Mouse (Mus musculus) heart, embryonic 11.5 days (tissue): ENCODE measurements around the gene Sept5. TPM values are rescaled to one million over a fixed set of nuclear protein-coding genes. Genes with fewer than 3 reads are reported as not detected.

Experiments
- ATAC-seq: fragments of 200-750 bp; cut with Nextera tagmentation; replicated peaks from 2 replicates; pipeline ENCODE4 v1.8.0; 2017; ENCODE audit warnings: moderate library complexity; ENCODE audit not compliant: insufficient number of reproducible peaks, low FRiP score, low TSS enrichment
- H3K27ac ChIP-seq: fragments of 300-500 bp; sonication (generic); 2 replicates; pipeline ENCODE4 v1.5.1; 2014; ENCODE audit warnings: mild to moderate bottlenecking, low read depth, low read length
- H3K27me3 ChIP-seq: fragments of 300-500 bp; sonication (generic); 2 replicates; pipeline ENCODE4 v1.6.1; 2014; ENCODE audit warnings: mild to moderate bottlenecking, low read length, mixed read lengths; ENCODE audit not compliant: control insufficient read depth, insufficient read depth
- H3K36me3 ChIP-seq: fragments of 300-500 bp; sonication (generic); 2 replicates; pipeline ENCODE4 v1.6.1; 2014; ENCODE audit warnings: mild to moderate bottlenecking, low read length, moderate library complexity, mixed read lengths; ENCODE audit not compliant: control insufficient read depth, insufficient read depth
- H3K4me1 ChIP-seq: fragments of 300-500 bp; sonication (generic); 2 replicates; pipeline ENCODE4 v1.6.1; 2014; ENCODE audit warnings: low read length; ENCODE audit not compliant: control insufficient read depth, insufficient read depth
- H3K4me2 ChIP-seq: fragments of 300-500 bp; sonication (generic); 2 replicates; pipeline ENCODE4 v1.6.1; 2014; ENCODE audit warnings: mild to moderate bottlenecking, moderate library complexity
- H3K4me3 ChIP-seq: fragments of 300-500 bp; sonication (generic); 2 replicates; pipeline ENCODE4 v1.5.1; 2014; ENCODE audit warnings: low read depth, low read length
- H3K9ac ChIP-seq: fragments of 300-500 bp; sonication (generic); 2 replicates; pipeline ENCODE4 v1.6.1; 2014; ENCODE audit warnings: mild to moderate bottlenecking, low read depth, low read length, moderate library complexity
- H3K9me3 ChIP-seq: fragments of 300-500 bp; sonication (generic); replicated peaks from 2 replicates; pipeline ENCODE4 v1.6.1; 2016; ENCODE audit warnings: low read length; ENCODE audit not compliant: control insufficient read depth
- WGBS: fragments of 180-500 bp; shearing (Covaris S2); extraction: QIAGEN DNeasy Blood & Tissue Kit; methylation state at CpG from one replicate; pipeline ENCODE4 v1.1.7; 2014; ENCODE audit not compliant: insufficient replicate concordance; 5-methylcytosine and 5-hydroxymethylcytosine counted together
- polyA plus RNA-seq: library from polyadenylated mRNA; unstranded; fragments of >200 nt; fragmentation: Nextera tagmentation; extraction: Ambion mirVana; gene quantifications from 2 replicates; pipeline ENCODE4 v1.2.1, GENCODE M21; 2014

Sept5 gene
- polyA plus RNA-seq, 1 experiment from 2014 or later: 6.2 TPM

- WGBS: 5% methylated on average over 10 of the region's 10 CpGs
- Histone ChIP-seq H3K27ac (no peak overlapping the region), H3K27me3 (peaks cover 98% of the 10 kb centered on the region), H3K36me3 (no peaks in the 10 kb centered on the region), H3K4me1 (peaks cover 39% of the 10 kb centered on the region), H3K4me3 (peak overlapping the region; percentile 52), H3K9ac (0 out of 2 replicates have a peak overlapping the region, but pooled peaks have one; percentile 4), H3K4me2 (peak overlapping the region; percentile 86), H3K9me3 (no peaks in the 10 kb centered on the region)
- ATAC-seq: no peak
These were observed 44.1 kb downstream of the Sept5 start for GRCm38 (mm10) chr16:18585676-18586075.

GRCm38 (mm10) chr16:18584901-18585510 lies 44.7 kb downstream of the Sept5 start:
- Histone ChIP-seq H3K36me3 (no peaks in the 10 kb centered on the region), H3K9ac (no peak overlapping the region), H3K27me3 (peaks cover 98% of the 10 kb centered on the region), H3K4me2 (peak overlapping the region; percentile 86; the same call in 1 of the 2 replicates), H3K4me1 (peaks cover 39% of the 10 kb centered on the region), H3K4me3 (peak overlapping the region; percentile 52), H3K27ac (no peak overlapping the region), H3K9me3 (no peaks in the 10 kb centered on the region)
- WGBS: 24% methylated on average over 10 of the region's 10 CpGs
- no peak for ATAC-seq

GRCm38 (mm10) chr16:18583673-18584357 lies 45.9 kb downstream of the Sept5 start:
- Histone ChIP-seq H3K9me3 (no peaks in the 10 kb centered on the region), H3K27me3 (peaks cover 95% of the 10 kb centered on the region), H3K27ac (no peak overlapping the region), H3K4me2 (no peak overlapping the region), H3K36me3 (no peaks in the 10 kb centered on the region), H3K9ac (no peak overlapping the region), H3K4me3 (no peak overlapping the region), H3K4me1 (peaks cover 35% of the 10 kb centered on the region)
- no peak for ATAC-seq
- WGBS: 30% methylated on average over 10 of the region's 10 CpGs

- no peak overlapping the region for H3K4me3 ChIP-seq
- peaks cover 91% of the 10 kb centered on the region for H3K27me3 ChIP-seq
- H3K9ac ChIP-seq: no peak overlapping the region
- no peaks in the 10 kb centered on the region for H3K9me3 ChIP-seq
- H3K4me2 ChIP-seq: no peak overlapping the region
- 18% methylated on average over 10 of the region's 10 CpGs for WGBS
- H3K4me1 ChIP-seq: peaks cover 30% of the 10 kb centered on the region
- H3K36me3 ChIP-seq: no peaks in the 10 kb centered on the region
- ATAC-seq: no peak
- H3K27ac ChIP-seq: no peak overlapping the region
These were observed 46.6 kb downstream of the Sept5 start for GRCm38 (mm10) chr16:18583169-18583568.

- peaks cover 86% of the 10 kb centered on the region for H3K27me3 ChIP-seq
- peak overlapping the region; percentile 43 for H3K4me3 ChIP-seq
- no peaks in the 10 kb centered on the region for H3K36me3 ChIP-seq
- H3K9ac ChIP-seq: peak overlapping the region; percentile 36; the same call in 1 of the 2 replicates
- H3K4me2 ChIP-seq: peak overlapping the region; percentile 62
- WGBS: 2% methylated on average over 48 of the region's 67 CpGs
- peaks cover 24% of the 10 kb centered on the region for H3K4me1 ChIP-seq
- H3K27ac ChIP-seq: no peak overlapping the region
- no peaks in the 10 kb centered on the region for H3K9me3 ChIP-seq
- ATAC-seq: no peak
These were observed 47.2 kb downstream of the Sept5 start for GRCm38 (mm10) chr16:18582426-18583148.

- Histone ChIP-seq H3K27ac (no peak overlapping the region), H3K9ac (peak overlapping the region; percentile 36; the same call in 1 of the 2 replicates), H3K36me3 (no peaks in the 10 kb centered on the region), H3K9me3 (no peaks in the 10 kb centered on the region), H3K4me1 (peaks cover 23% of the 10 kb centered on the region), H3K4me3 (peak overlapping the region; percentile 43), H3K27me3 (peaks cover 78% of the 10 kb centered on the region), H3K4me2 (peak overlapping the region; percentile 62)
- ATAC-seq: no peak
- 3% methylated on average over 66 of the region's 66 CpGs for WGBS
These were observed 48.0 kb downstream of the Sept5 start for GRCm38 (mm10) chr16:18581623-18582205.

- Histone ChIP-seq H3K27ac (no peak overlapping the region), H3K4me1 (peaks cover 18% of the 10 kb centered on the region), H3K9ac (no peak overlapping the region), H3K4me3 (peak overlapping the region; percentile 43), H3K9me3 (no peaks in the 10 kb centered on the region), H3K27me3 (peaks cover 73% of the 10 kb centered on the region), H3K4me2 (peak overlapping the region; percentile 62), H3K36me3 (no peaks in the 10 kb centered on the region)
- no peak for ATAC-seq
- 13% methylated on average over 21 of the region's 21 CpGs for WGBS
These were observed 48.6 kb downstream of the Sept5 start for GRCm38 (mm10) chr16:18581050-18581622.

GRCm38 (mm10) chr16:18580389-18580788 lies 49.4 kb downstream of the Sept5 start:
- WGBS: 16% methylated on average over 2 of the region's 2 CpGs
- ATAC-seq: no peak
- H3K27me3 ChIP-seq: peaks cover 65% of the 10 kb centered on the region

More at GRCm38 (mm10) chr16:18580389-18580788, 49.4 kb downstream of the Sept5 start:
- H3K9ac ChIP-seq: no peak overlapping the region
- no peak overlapping the region for H3K4me3 ChIP-seq
- peaks cover 12% of the 10 kb centered on the region for H3K4me1 ChIP-seq
- no peak overlapping the region for H3K4me2 ChIP-seq
- H3K9me3 ChIP-seq: no peaks in the 10 kb centered on the region
- no peaks in the 10 kb centered on the region for H3K36me3 ChIP-seq
- H3K27ac ChIP-seq: no peak overlapping the region
